Mouse (Mus musculus) kidney, adult 10 weeks (tissue): ENCODE data around the gene Pole4. TPM values are rescaled to one million over a fixed set of nuclear protein-coding genes. Genes with fewer than 3 reads are reported as not detected.

Source experiments
- polyA plus RNA-seq: library from polyadenylated mRNA; stranded (reverse); fragments of 350-450 nt; fragmentation: Illumina TruSeq; extraction: RNeasy Lipid Tissue Mini Kit (QIAGEN cat#74804); gene quantifications from one replicate; pipeline ENCODE4 v1.2.3, GENCODE M21; 2014; ENCODE audit warnings: low read depth, low replicate concordance

The Pole4 gene
- 132 TPM for polyA plus RNA-seq

DNA sequence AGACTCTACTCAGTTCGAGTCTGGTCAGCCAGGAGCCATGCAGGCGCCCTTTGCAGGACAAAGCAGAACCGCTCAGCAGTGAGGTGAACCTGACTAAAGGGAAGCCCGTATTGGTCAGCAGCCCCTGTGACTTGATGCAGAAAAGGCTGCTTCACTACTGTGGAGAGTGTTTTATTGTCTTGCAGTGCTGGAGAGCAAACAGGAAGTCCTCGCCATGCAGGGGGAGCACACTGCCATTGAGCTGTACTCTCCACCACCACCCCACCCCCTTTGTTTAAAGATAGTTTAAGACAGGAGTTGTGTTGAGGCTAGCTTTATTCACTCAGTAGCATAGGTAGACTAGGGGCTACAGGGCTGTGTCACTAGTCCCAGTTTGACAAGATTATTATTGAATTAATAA, at the start of gene Pole4:
TSS of gene Pole4 (minus strand) at position 145 of the 400 bp plus-strand sequence.

Other genes with a start within 250 kb of the Pole4 start
- gene Hk2, start 69.1 kb upstream of the Pole4 start, polyA plus RNA-seq, result 0.44 TPM
- gene Sema4f, start 234.4 kb upstream of the Pole4 start, polyA plus RNA-seq, result not detected
- gene M1ap, start 241.5 kb upstream of the Pole4 start, polyA plus RNA-seq, result not detected